Mouse (Mus musculus) lung, adult 2 months (tissue): ENCODE measurements around the gene Pced1a.

Experiments used
- CTCF ChIP-seq: fragments of 200-500 bp; IDR thresholded peaks from 2 replicates; pipeline ENCODE4 v1.5.1; 2011; ENCODE audit warnings: mild to moderate bottlenecking, low read length, control low read depth; ENCODE audit not compliant: insufficient read depth
- POLR2A ChIP-seq: fragments of 200-500 bp; IDR thresholded peaks from 2 replicates; pipeline ENCODE4 v1.6.1; 2011; ENCODE audit warnings: low read depth, mild to moderate bottlenecking, control low read depth, low read length, borderline replicate concordance; ENCODE audit errors: extremely low read depth

- TF ChIP-seq CTCF (no peak), POLR2A (no peak)
These were observed 27.8 kb upstream of the Pced1a start for GRCm38 (mm10) chr2:130452266-130452665.
